In the genomic region with DNA sequence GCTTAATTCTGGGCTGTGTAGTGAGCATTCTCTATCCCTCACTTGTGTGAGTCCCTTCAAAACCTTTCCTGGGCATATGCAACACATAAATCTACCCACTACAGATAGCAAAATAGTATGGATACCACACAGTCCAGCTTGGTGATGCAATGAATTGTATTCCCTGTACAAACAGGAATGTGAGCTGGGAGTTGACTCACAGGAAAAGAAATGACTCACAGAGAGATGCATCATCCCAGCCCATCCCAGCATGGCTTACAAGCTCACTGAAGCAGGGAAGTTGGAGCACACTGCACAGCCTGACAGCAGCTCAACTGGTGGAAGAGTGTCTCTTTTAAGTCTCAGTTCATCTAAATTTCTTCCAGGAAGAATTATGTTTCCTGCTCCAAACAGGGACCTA, we compare ENCODE assay signal across 8 mouse cellular contexts.
DNase-seq lines count a peak whose midpoint lies in the region; ATAC-seq and TF ChIP-seq lines count a peak whose summit lies in the region.
"Not testable (repeated sequence)": the region's sequence is repeated elsewhere in the genome, so short reads cannot be mapped to it uniquely, and the experiment has no call there.

No protein-coding gene starts in this region.

- intact Hi-C loops in gastrocnemius, adult 2 months (cut with DNase I), result not testable (repeated sequence)

- H3K9ac ChIP-seq in intestine, embryonic 14.5 days (ENCODE audit: low read length), result not testable (repeated sequence)

- H3K36me3 ChIP-seq in intestine, embryonic 14.5 days (ENCODE audit: control insufficient read depth, insufficient read depth, low read length), result not testable (repeated sequence)

- TF ChIP-seq CTCF in gastrocnemius, adult 2 months (IDR thresholded peaks at IDR 0.05); layer of hippocampus, adult 2 months (conservative IDR thresholded peaks at IDR 0.05): not testable (repeated sequence)

- peak; percentile 87 for DNase-seq in Muller cell, postnatal 12 days (ENCODE audit: inconsistent ontology term)
- peak; percentile 28 for DNase-seq in adrenal gland, postnatal 25 days
- peak; percentile 17 for DNase-seq in gastrocnemius, adult 2 months
- not testable (repeated sequence) for DNase-seq in intestine, embryonic 14.5 days (ENCODE audit: low spot score)
- peak; percentile 18 to 23 for DNase-seq in layer of hippocampus, adult 2 months (ENCODE audit: low spot score in 2 of 2)
- peak; percentile 2 to 15 for DNase-seq in left cerebral cortex, adult 8-10 months (ENCODE audit: low spot score in 2 of 2)
- DNase-seq in right cerebral cortex, adult 18-20 months, result peak; percentile 26
- peak; percentile 1 for DNase-seq in yolk sac, embryonic 10.5 days (ENCODE audit: low spot score)

- not testable (repeated sequence) for H3K4me3 ChIP-seq in gastrocnemius, adult 2 months; intestine, embryonic 14.5 days (ENCODE audit: low read depth, low read length); layer of hippocampus, adult 2 months

- not testable (repeated sequence) for H3K4me1 ChIP-seq in intestine, embryonic 14.5 days (replicated peaks; ENCODE audit: control insufficient read depth, insufficient read depth, low read length)

- H3K9me3 ChIP-seq in intestine, embryonic 14.5 days (ENCODE audit: control insufficient read depth, low read length), result not testable (repeated sequence)

- ATAC-seq in intestine, embryonic 14.5 days (replicated peaks; ENCODE audit: low FRiP score, low TSS enrichment, low read depth), result peak; percentile 76

- H3K4me2 ChIP-seq in intestine, embryonic 14.5 days (ENCODE audit: low read length), result not testable (repeated sequence)

- H3K27ac ChIP-seq in gastrocnemius, adult 2 months; intestine, embryonic 14.5 days (ENCODE audit: low read depth); layer of hippocampus, adult 2 months: not testable (repeated sequence)

- not testable (repeated sequence) for H3K27me3 ChIP-seq in intestine, embryonic 14.5 days (replicated peaks; ENCODE audit: control insufficient read depth, insufficient read depth, low read length)
